Mouse (Mus musculus): ENCODE measurements around the gene H2bfm.

DNA sequence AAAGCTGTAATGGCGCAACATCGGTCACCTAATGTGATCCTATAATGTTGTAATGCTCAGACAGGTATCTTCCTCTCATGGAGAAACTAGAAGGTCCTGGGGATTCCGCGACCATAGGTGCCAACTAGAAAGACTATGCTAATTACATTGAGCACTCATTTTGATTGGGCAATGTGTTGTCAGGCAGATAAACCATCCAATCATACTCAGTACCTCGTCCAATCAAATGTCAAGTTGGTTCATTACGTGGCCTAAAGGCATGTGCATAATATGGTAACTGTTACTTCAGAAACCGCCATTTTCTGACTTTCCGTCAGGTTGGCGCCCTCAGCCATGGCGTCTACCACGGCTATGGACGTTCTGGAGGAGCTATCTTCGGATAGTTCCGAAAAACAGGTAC lies at the start of gene H2bfm:
- TF ChIP-seq POLR2A (IDR thresholded peaks at IDR 0.05; ENCODE audit: extremely low read depth, insufficient read depth, low read length) (no peak), CTCF (IDR thresholded peaks at IDR 0.05; ENCODE audit: low read depth, low read length) (no peak)

Data from liver, adult 2 months (tissue).